Mouse (Mus musculus): Measurements from ENCODE around the gene Golga4. TPM values are rescaled to one million over a fixed set of nuclear protein-coding genes. Genes with fewer than 3 reads are reported as not detected.

Gene Golga4
- polyA plus RNA-seq, 1 experiment from 2014 or later = 52.5 TPM

GRCm38 (mm10) chr9:118507552-118507951, 1.5 kb downstream of the Golga4 start:
- H3K27ac ChIP-seq (ENCODE audit: low read depth, low read length) = no peak overlapping the region
- no peak for ATAC-seq
- H3K4me3 ChIP-seq (ENCODE audit: low read depth, low read length) = peak overlapping the region; percentile 88
- 82% methylated on average over 6 of the region's 6 CpGs for WGBS
- H3K9ac ChIP-seq (ENCODE audit: low read depth, low read length) = no peak overlapping the region; the same call in 1 of the 2 replicates
- no peak for TF ChIP-seq CTCF (IDR thresholded peaks at IDR 0.05; ENCODE audit: low read depth)
- H3K4me2 ChIP-seq (replicated peaks; ENCODE audit: low read depth) = peak overlapping the region; percentile 95
- H3K36me3 ChIP-seq (ENCODE audit: control insufficient read depth, insufficient read depth) = no peaks in the 10 kb centered on the region; the same call in 1 of the 2 replicates
- H3K9me3 ChIP-seq (ENCODE audit: control insufficient read depth) = no peaks in the 10 kb centered on the region
- no peaks in the 10 kb centered on the region for H3K27me3 ChIP-seq (replicated peaks; ENCODE audit: control insufficient read depth, insufficient read depth, low read length)
- H3K4me1 ChIP-seq (replicated peaks; ENCODE audit: control insufficient read depth, insufficient read depth, low read length) = peaks cover 16% of the 10 kb centered on the region

GRCm38 (mm10) chr9:118508601-118509000, 2.5 kb downstream of the Golga4 start:
- TF ChIP-seq CTCF (IDR thresholded peaks at IDR 0.05; ENCODE audit: low read depth) = no peak
- WGBS = 78% methylated on average over 7 of the region's 7 CpGs
- peaks cover 16% of the 10 kb centered on the region for H3K4me1 ChIP-seq (replicated peaks; ENCODE audit: control insufficient read depth, insufficient read depth, low read length)
- H3K9ac ChIP-seq (ENCODE audit: low read depth, low read length) = no peak overlapping the region
- no peaks in the 10 kb centered on the region; the same call in 1 of the 2 replicates for H3K36me3 ChIP-seq (ENCODE audit: control insufficient read depth, insufficient read depth)
- no peak overlapping the region for H3K4me3 ChIP-seq (ENCODE audit: low read depth, low read length)
- no peak for ATAC-seq
- H3K27ac ChIP-seq (ENCODE audit: low read depth, low read length) = no peak overlapping the region
- H3K9me3 ChIP-seq (ENCODE audit: control insufficient read depth) = no peaks in the 10 kb centered on the region
- H3K4me2 ChIP-seq (replicated peaks; ENCODE audit: low read depth) = peak overlapping the region; percentile 21; the same call in 1 of the 2 replicates
- H3K27me3 ChIP-seq (replicated peaks; ENCODE audit: control insufficient read depth, insufficient read depth, low read length) = no peaks in the 10 kb centered on the region

GRCm38 (mm10) chr9:118510941-118511690, 5.0 kb downstream of the Golga4 start:
- peak overlapping the region; percentile 71 for H3K27ac ChIP-seq (ENCODE audit: low read depth, low read length)
- peaks cover 15% of the 10 kb centered on the region for H3K36me3 ChIP-seq (ENCODE audit: control insufficient read depth, insufficient read depth)
- no peak overlapping the region for H3K9ac ChIP-seq (ENCODE audit: low read depth, low read length)
- WGBS = 45% methylated on average over 15 of the region's 15 CpGs
- no peak for TF ChIP-seq CTCF (IDR thresholded peaks at IDR 0.05; ENCODE audit: low read depth)
- peak overlapping the region; percentile 32 for H3K4me2 ChIP-seq (replicated peaks; ENCODE audit: low read depth)
- H3K9me3 ChIP-seq (ENCODE audit: control insufficient read depth) = no peaks in the 10 kb centered on the region
- H3K27me3 ChIP-seq (replicated peaks; ENCODE audit: control insufficient read depth, insufficient read depth, low read length) = no peaks in the 10 kb centered on the region
- 0 out of 2 replicates have a peak, but pooled peaks have one; percentile 27 for ATAC-seq
- no peak overlapping the region for H3K4me3 ChIP-seq (ENCODE audit: low read depth, low read length)
- peaks cover 16% of the 10 kb centered on the region for H3K4me1 ChIP-seq (replicated peaks; ENCODE audit: control insufficient read depth, insufficient read depth, low read length)

GRCm38 (mm10) chr9:118512681-118513233, 6.7 kb downstream of the Golga4 start:
- H3K9me3 ChIP-seq (ENCODE audit: control insufficient read depth) = no peaks in the 10 kb centered on the region
- H3K4me1 ChIP-seq (replicated peaks; ENCODE audit: control insufficient read depth, insufficient read depth, low read length) = peaks cover 13% of the 10 kb centered on the region
- H3K27ac ChIP-seq (ENCODE audit: low read depth, low read length) = peak overlapping the region; percentile 74
- ATAC-seq = peak; percentile 90
- H3K9ac ChIP-seq (ENCODE audit: low read depth, low read length) = no peak overlapping the region
- H3K27me3 ChIP-seq (replicated peaks; ENCODE audit: control insufficient read depth, insufficient read depth, low read length) = no peaks in the 10 kb centered on the region
- H3K4me3 ChIP-seq (ENCODE audit: low read depth, low read length) = no peak overlapping the region
- peaks cover 18% of the 10 kb centered on the region for H3K36me3 ChIP-seq (ENCODE audit: control insufficient read depth, insufficient read depth)
- 32% methylated on average over 3 of the region's 3 CpGs for WGBS
- no peak overlapping the region; the same call in 1 of the 2 replicates for H3K4me2 ChIP-seq (replicated peaks; ENCODE audit: low read depth)
- no peak for TF ChIP-seq CTCF (IDR thresholded peaks at IDR 0.05; ENCODE audit: low read depth)

- no peak overlapping the region for H3K4me2 ChIP-seq (replicated peaks; ENCODE audit: low read depth)
- no peak for ATAC-seq
- WGBS = 83% methylated on average over 6 of the region's 6 CpGs
- no peak overlapping the region for H3K9ac ChIP-seq (ENCODE audit: low read depth, low read length)
- no peaks in the 10 kb centered on the region; the same call in 1 of the 2 replicates for H3K4me1 ChIP-seq (replicated peaks; ENCODE audit: control insufficient read depth, insufficient read depth, low read length)
- no peaks in the 10 kb centered on the region for H3K9me3 ChIP-seq (ENCODE audit: control insufficient read depth)
- no peaks in the 10 kb centered on the region for H3K27me3 ChIP-seq (replicated peaks; ENCODE audit: control insufficient read depth, insufficient read depth, low read length)
- H3K36me3 ChIP-seq (ENCODE audit: control insufficient read depth, insufficient read depth) = peaks cover 18% of the 10 kb centered on the region
- H3K4me3 ChIP-seq (ENCODE audit: low read depth, low read length) = no peak overlapping the region
- H3K27ac ChIP-seq (ENCODE audit: low read depth, low read length) = no peak overlapping the region
- no peak for TF ChIP-seq CTCF (IDR thresholded peaks at IDR 0.05; ENCODE audit: low read depth)
Observed at GRCm38 (mm10) chr9:118515476-118515875, 9.4 kb downstream of the Golga4 start.

- Histone ChIP-seq H3K27ac (ENCODE audit: low read depth, low read length) (no peak overlapping the region), H3K36me3 (ENCODE audit: control insufficient read depth, insufficient read depth) (peaks cover 18% of the 10 kb centered on the region), H3K4me1 (replicated peaks; ENCODE audit: control insufficient read depth, insufficient read depth, low read length) (no peaks in the 10 kb centered on the region; the same call in 1 of the 2 replicates), H3K9me3 (ENCODE audit: control insufficient read depth) (no peaks in the 10 kb centered on the region), H3K9ac (ENCODE audit: low read depth, low read length) (no peak overlapping the region), H3K27me3 (replicated peaks; ENCODE audit: control insufficient read depth, insufficient read depth, low read length) (no peaks in the 10 kb centered on the region), H3K4me2 (replicated peaks; ENCODE audit: low read depth) (no peak overlapping the region), H3K4me3 (ENCODE audit: low read depth, low read length) (no peak overlapping the region)
- no peak for ATAC-seq
- no peak for TF ChIP-seq CTCF (IDR thresholded peaks at IDR 0.05; ENCODE audit: low read depth)
- 92% methylated on average over 3 of the region's 3 CpGs for WGBS
Observed at GRCm38 (mm10) chr9:118516162-118516561, 10.1 kb downstream of the Golga4 start.
